Mouse (Mus musculus) c-Kit-positive CD71-negative TER-119-negative erythroid progenitor cells, embryonic 14.5 days (primary cell): ENCODE measurements around the gene Olfr661.
A peak's percentile ranks its signal among the peaks of the same experiment; 100 is the strongest.

Experiments
- DNase-seq: peaks from one replicate; pipeline ENCODE4 v3.0.0-alpha.2; 2013; ENCODE audit warnings: low read depth

Olfr661 gene

DNA sequence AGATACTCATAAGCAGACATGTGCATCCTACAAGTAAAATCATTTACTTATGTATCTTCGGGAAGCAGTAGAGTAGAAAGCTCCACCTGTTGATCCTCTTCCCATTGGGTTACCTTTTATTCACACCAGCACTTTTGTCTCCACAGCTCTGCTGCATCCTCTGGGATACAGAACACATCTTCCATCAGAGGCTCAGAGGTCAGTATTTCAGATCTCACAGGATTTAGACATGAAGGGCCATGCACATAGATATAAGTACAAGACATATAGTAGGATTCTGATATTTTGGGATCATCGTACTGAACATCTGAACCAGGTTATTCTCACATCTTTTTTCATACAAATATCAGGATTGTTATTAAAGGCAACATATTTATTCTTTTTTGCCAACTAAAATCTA lies at the start of gene Olfr661:
Gene Olfr661 (plus strand): TSS at position 301 of the 400 bp plus-strand sequence.
- no peak for DNase-seq

DNA sequence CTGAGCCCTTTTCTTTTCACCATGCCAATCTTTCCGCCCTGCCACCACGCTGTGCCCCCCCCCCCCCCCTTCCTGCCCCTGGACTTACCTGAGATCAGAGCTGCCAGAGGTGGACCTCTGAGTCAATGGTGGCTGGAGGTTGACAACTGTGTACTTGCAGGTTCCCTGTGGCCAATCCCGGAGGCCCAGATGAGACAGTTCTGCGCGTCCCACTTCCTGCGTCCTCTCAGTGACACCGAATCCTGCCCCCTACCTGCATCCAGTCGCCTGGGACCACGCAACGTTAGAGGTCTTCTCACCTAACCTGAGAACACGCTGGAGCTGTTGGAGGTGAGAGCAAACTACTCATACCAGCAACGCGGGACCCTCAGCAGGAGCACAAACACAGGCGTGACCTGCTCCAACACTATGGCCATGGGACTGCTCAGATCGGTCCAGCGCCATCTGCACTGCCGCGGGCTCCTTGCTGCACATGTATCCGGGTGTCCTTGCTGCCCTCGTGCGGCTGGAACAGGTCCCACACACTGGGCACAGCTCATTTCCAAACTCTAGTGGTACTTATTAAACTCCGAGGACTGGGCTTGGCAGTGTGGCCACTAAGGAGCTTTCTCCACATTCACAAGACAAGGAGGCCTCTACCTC lies 39.3 kb upstream of the Olfr661 start, which contains the start of gene Olfr658:
Gene Olfr658 (minus strand): TSS at position 465 of the 642 bp plus-strand sequence.
- peak; percentile 2 for DNase-seq

DNA sequence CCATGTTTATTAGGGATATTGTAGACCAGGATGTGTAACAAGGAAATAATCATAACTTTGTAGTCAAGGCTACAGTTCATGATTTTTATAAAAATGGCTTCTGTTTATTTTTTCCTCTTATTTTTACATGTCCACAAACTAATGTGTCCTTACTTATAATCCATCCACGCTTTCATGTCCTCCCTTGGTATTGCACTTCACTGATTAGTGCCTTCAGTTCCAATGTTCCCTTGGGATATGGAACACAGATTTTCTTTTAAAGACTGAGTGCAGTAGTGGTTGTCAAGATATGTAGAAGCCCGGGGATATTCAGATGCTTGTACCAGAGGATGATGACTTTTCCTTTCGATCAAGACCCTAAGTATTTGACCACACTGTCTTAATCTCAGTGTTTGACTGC lies 19.8 kb upstream of the Olfr661 start, which contains the start of gene Olfr659:
Gene Olfr659 (plus strand): TSS at position 301 of the 400 bp plus-strand sequence.
- no peak for DNase-seq
